Mouse (Mus musculus): ENCODE results near the gene Mical3. TPM values are rescaled to one million over a fixed set of nuclear protein-coding genes. Genes with fewer than 3 reads are reported as not detected.

Gene Mical3
- polyA plus RNA-seq, 1 experiment from 2014 or later = 27.4 TPM

DNA sequence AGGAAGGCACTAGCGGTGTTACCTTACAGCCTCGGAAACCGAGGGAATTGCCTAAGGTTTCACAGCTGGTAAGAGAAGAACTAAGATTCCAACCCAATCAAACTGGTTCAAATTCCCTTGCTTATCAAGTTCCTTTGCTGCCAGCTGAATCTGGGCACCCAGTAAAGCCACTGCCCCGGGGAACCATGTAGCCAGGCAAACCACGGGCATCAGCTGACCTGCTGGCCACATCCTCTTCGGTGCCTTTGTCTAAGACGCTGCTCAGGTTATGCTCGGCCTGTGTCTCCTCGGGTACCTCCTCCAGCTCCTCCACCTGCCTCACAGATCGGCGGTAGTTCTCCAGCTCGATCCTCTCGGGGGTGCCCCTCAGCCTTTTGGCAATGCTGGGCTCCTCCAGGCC, 148.5 kb downstream of the Mical3 start:
- Histone ChIP-seq H3K36me3 (ENCODE audit: control insufficient read depth, insufficient read depth, low read length) (no peaks in the 10 kb centered on the region), H3K27ac (ENCODE audit: low read depth, low read length) (no peak overlapping the region), H3K9me3 (ENCODE audit: control insufficient read depth, low read length) (no peaks in the 10 kb centered on the region), H3K4me3 (ENCODE audit: low read depth, low read length) (no peak overlapping the region), H3K4me2 (replicated peaks; ENCODE audit: low read depth, low read length) (no peak overlapping the region), H3K4me1 (replicated peaks; ENCODE audit: control insufficient read depth, insufficient read depth, low read length) (peaks cover 6% of the 10 kb centered on the region), H3K9ac (ENCODE audit: low read depth, low read length) (no peak overlapping the region), H3K27me3 (ENCODE audit: control insufficient read depth, insufficient read depth, low read length) (no peaks in the 10 kb centered on the region)
- 97% methylated on average over 13 of the region's 13 CpGs for WGBS
- no peak for DNase-seq (ENCODE audit: low spot score)
- no peak for ATAC-seq (ENCODE audit: low FRiP score)

DNA sequence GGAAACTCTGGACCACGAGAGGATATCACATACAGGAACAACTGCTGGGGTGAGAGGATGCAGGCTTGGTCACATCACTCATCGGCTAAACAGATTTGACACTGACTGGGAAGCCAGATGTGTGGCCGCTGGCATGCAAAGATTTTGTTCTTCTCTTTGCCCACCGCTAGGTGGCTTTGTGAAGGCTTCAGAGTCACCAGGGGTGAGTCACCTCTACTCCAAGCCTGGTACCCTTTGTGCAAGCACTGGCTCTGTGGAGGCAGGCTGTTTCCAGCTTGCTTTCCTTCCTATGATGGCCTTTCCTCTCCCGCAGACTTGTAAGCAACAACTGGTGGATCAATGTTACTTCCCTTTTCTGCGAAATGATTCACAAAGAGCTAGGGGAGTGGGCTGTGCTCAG, 149.3 kb downstream of the Mical3 start:
- peak; percentile 25 for DNase-seq (ENCODE audit: low spot score)
- ATAC-seq (ENCODE audit: low FRiP score) = no peak
- Histone ChIP-seq H3K27me3 (ENCODE audit: control insufficient read depth, insufficient read depth, low read length) (no peaks in the 10 kb centered on the region), H3K4me1 (replicated peaks; ENCODE audit: control insufficient read depth, insufficient read depth, low read length) (peaks cover 11% of the 10 kb centered on the region), H3K36me3 (ENCODE audit: control insufficient read depth, insufficient read depth, low read length) (no peaks in the 10 kb centered on the region), H3K9me3 (ENCODE audit: control insufficient read depth, low read length) (no peaks in the 10 kb centered on the region), H3K9ac (ENCODE audit: low read depth, low read length) (no peak overlapping the region), H3K4me2 (replicated peaks; ENCODE audit: low read depth, low read length) (no peak overlapping the region), H3K27ac (ENCODE audit: low read depth, low read length) (no peak overlapping the region), H3K4me3 (ENCODE audit: low read depth, low read length) (no peak overlapping the region)
- 65% methylated on average over 6 of the region's 6 CpGs for WGBS

DNA sequence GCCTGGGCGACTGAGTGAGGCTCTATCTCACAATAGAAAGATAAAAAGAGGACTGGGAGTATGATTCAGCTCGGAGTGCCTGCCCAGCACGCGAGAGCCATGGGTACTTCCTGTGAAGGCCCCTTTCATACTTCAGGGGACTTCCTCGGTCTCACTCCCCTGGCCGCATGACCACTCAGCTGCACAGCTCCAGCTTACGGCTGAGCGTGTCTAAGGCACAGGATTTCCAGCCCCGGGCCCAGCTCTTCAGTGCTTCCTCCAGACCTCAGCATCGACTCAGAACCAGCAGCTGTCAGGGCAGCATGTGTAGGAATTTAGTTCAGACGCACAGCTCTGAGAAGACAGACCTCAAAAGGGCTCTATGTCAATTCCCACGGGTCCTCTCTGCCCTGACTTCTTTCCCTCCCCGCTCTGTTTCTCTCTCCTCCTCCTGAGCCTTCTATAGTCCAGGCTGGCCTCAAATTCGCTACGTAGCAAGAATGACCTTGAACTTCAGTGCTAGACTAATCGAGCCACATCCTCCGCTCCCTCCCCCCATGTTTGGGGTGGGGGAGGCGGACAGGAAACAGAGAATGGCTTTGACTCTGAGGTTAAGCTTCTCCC, 152.7 kb downstream of the Mical3 start:
- peak; percentile 34 for DNase-seq (ENCODE audit: low spot score)
- Histone ChIP-seq H3K27ac (ENCODE audit: low read depth, low read length) (0 out of 2 replicates have a peak overlapping the region, but pooled peaks have one; percentile 2), H3K4me3 (ENCODE audit: low read depth, low read length) (no peak overlapping the region), H3K9me3 (ENCODE audit: control insufficient read depth, low read length) (no peaks in the 10 kb centered on the region), H3K27me3 (ENCODE audit: control insufficient read depth, insufficient read depth, low read length) (no peaks in the 10 kb centered on the region), H3K4me1 (replicated peaks; ENCODE audit: control insufficient read depth, insufficient read depth, low read length) (peaks cover 11% of the 10 kb centered on the region), H3K4me2 (replicated peaks; ENCODE audit: low read depth, low read length) (no peak overlapping the region), H3K36me3 (ENCODE audit: control insufficient read depth, insufficient read depth, low read length) (no peaks in the 10 kb centered on the region), H3K9ac (ENCODE audit: low read depth, low read length) (no peak overlapping the region)
- 55% methylated on average over 18 of the region's 18 CpGs for WGBS
- no peak for ATAC-seq (ENCODE audit: low FRiP score)

DNA sequence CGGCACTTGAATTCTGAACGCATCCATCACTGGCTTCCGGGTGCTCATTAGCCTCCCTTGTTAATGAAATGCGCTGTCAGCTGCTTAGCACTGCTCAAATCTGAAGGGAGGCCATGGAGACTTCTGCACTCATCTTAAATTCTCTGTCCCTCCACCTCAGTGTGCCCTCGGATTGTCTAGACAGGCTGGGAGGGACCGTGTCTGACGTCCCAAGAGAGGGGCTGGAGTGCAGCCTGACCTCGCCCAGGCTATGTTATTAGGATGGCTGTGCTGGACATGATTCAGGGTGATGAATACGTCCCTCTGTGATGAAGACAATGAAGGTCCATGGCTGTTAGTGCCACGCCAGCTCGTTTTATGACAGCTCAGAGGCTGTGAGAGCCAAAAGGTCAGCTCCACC, 153.8 kb downstream of the Mical3 start:
- ATAC-seq (ENCODE audit: low FRiP score) (peak; percentile 70), DNase-seq (ENCODE audit: low spot score) (peak; percentile 46)
- Histone ChIP-seq H3K27ac (ENCODE audit: low read depth, low read length) (peak overlapping the region; percentile 45; the same call in 1 of the 2 replicates), H3K9me3 (ENCODE audit: control insufficient read depth, low read length) (no peaks in the 10 kb centered on the region), H3K36me3 (ENCODE audit: control insufficient read depth, insufficient read depth, low read length) (no peaks in the 10 kb centered on the region), H3K4me3 (ENCODE audit: low read depth, low read length) (no peak overlapping the region), H3K9ac (ENCODE audit: low read depth, low read length) (no peak overlapping the region), H3K27me3 (ENCODE audit: control insufficient read depth, insufficient read depth, low read length) (no peaks in the 10 kb centered on the region), H3K4me2 (replicated peaks; ENCODE audit: low read depth, low read length) (no peak overlapping the region), H3K4me1 (replicated peaks; ENCODE audit: control insufficient read depth, insufficient read depth, low read length) (peaks cover 11% of the 10 kb centered on the region)
- 41% methylated on average over 11 of the region's 11 CpGs for WGBS

DNA sequence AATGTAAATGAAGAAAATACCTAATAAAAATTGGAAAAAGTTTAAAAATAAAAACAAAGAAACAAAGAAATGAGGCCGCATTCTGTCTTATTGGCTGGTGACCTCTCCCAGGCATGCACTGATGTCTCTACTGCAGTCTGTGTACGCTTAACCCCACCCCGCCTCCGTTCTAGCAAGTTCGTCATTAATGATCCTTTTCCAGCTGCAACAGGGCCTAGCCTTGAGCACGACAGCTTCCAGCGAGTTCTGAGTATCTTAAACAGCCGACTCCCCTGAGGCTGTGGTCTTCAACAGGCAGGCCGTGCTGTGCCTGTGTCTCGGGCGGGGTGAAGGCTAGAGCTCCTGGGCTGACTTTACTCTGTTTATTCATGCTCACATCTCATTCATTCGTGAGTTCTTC, 154.7 kb downstream of the Mical3 start:
- WGBS = 74% methylated on average over 12 of the region's 12 CpGs
- DNase-seq (ENCODE audit: low spot score) (no peak), ATAC-seq (ENCODE audit: low FRiP score) (no peak)
- Histone ChIP-seq H3K27me3 (ENCODE audit: control insufficient read depth, insufficient read depth, low read length) (no peaks in the 10 kb centered on the region), H3K27ac (ENCODE audit: low read depth, low read length) (no peak overlapping the region), H3K9me3 (ENCODE audit: control insufficient read depth, low read length) (no peaks in the 10 kb centered on the region), H3K4me3 (ENCODE audit: low read depth, low read length) (no peak overlapping the region), H3K9ac (ENCODE audit: low read depth, low read length) (no peak overlapping the region), H3K36me3 (ENCODE audit: control insufficient read depth, insufficient read depth, low read length) (no peaks in the 10 kb centered on the region), H3K4me2 (replicated peaks; ENCODE audit: low read depth, low read length) (no peak overlapping the region), H3K4me1 (replicated peaks; ENCODE audit: control insufficient read depth, insufficient read depth, low read length) (peaks cover 11% of the 10 kb centered on the region)

DNA sequence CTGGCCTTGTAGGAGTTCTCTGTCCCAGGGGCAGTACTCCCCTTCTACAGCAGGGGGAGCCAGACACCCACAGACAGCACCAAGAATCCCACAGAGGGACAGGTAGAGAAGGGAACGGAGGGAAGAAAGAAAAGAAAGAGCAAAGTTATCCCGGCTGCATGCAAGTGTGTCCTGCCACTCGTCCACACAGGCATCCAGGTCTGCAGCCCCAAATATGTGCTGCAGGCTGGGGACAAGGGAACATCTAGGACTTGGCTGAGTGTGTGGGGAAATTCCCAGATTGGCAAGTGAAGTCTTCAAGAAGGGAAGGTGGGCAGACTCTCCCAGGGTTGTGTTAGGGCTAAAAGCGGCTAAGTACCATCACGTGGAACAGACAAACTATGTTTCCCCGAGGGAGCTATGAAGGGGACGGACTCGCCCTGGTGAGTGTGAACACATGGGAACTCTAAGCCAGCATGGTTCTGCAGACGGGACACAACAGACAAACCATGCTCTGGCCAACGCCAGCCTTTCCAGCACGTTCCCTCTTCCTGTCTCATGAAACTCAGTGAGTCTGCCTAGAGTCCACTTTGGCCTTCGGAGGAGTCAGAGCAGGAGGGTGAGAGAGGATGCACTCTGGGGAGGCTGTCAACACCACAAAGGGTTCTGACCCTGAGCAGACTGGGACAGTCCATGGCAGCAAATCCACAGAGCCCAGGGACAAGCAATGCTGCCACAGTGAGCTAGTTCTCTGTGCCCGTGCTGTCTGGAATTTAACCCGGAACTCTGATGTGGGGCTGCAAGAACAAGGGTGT, 158.8 kb downstream of the Mical3 start:
- 63% methylated on average over 14 of the region's 14 CpGs for WGBS
- ATAC-seq (ENCODE audit: low FRiP score) (peak; percentile 77; the same call in 1 of the 2 replicates), DNase-seq (ENCODE audit: low spot score) (peak; percentile 85)
- Histone ChIP-seq H3K9me3 (ENCODE audit: control insufficient read depth, low read length) (no peaks in the 10 kb centered on the region), H3K36me3 (ENCODE audit: control insufficient read depth, insufficient read depth, low read length) (no peaks in the 10 kb centered on the region), H3K4me1 (replicated peaks; ENCODE audit: control insufficient read depth, insufficient read depth, low read length) (peaks cover 3% of the 10 kb centered on the region; the same call in 1 of the 2 replicates), H3K27ac (ENCODE audit: low read depth, low read length) (no peak overlapping the region), H3K9ac (ENCODE audit: low read depth, low read length) (no peak overlapping the region), H3K4me3 (ENCODE audit: low read depth, low read length) (no peak overlapping the region), H3K4me2 (replicated peaks; ENCODE audit: low read depth, low read length) (no peak overlapping the region), H3K27me3 (ENCODE audit: control insufficient read depth, insufficient read depth, low read length) (no peaks in the 10 kb centered on the region)

DNA sequence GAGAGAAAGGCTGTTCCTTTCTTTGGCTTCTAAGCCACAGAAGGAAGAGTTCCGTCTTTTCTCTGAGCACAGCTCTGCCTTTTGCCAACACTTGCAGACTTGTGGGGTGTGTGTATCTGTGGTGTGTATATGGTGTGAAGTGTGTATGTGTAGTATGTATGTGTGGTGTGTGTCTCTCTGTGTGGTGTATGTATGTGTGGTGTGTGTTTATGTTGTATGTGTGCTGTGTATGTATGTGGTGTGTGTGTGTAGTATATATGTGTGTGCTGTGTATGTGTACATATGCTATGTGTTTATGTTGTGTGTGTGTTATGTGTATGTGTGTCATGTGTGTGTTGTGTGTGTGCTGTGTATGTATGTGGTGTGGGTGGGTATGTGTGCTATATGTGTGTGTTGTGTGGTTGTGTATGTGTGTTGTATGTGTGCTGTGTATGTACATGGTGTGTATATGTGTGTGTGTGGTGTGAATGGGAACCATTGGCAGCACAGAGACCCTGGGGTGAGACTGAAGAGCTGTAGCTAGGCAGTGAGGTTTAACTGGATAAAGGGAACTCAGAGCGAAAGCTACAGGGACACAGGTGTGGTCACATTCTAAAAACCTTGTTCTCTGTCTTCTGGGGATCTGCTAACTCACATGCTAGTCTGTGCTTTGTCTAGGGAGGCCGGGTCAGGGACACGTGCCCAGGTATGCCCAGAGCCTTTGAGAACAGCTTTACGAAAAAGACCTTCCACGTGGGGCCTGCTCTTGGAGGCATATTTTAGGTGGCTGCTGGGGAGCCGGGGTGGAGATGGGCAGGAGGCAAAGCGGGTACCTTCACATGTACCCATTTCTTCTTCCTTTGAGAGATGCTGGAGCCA, 159.6 kb downstream of the Mical3 start:
- no peak for DNase-seq (ENCODE audit: low spot score)
- 71% methylated on average over 8 of the region's 8 CpGs for WGBS
- Histone ChIP-seq H3K27ac (ENCODE audit: low read depth, low read length) (no peak overlapping the region), H3K4me1 (replicated peaks; ENCODE audit: control insufficient read depth, insufficient read depth, low read length) (no peaks in the 10 kb centered on the region; the same call in 1 of the 2 replicates), H3K4me2 (replicated peaks; ENCODE audit: low read depth, low read length) (no peak overlapping the region), H3K9ac (ENCODE audit: low read depth, low read length) (no peak overlapping the region), H3K36me3 (ENCODE audit: control insufficient read depth, insufficient read depth, low read length) (no peaks in the 10 kb centered on the region), H3K27me3 (ENCODE audit: control insufficient read depth, insufficient read depth, low read length) (no peaks in the 10 kb centered on the region), H3K9me3 (ENCODE audit: control insufficient read depth, low read length) (no peaks in the 10 kb centered on the region), H3K4me3 (ENCODE audit: low read depth, low read length) (no peak overlapping the region)
- peak; percentile 22; the same call in 1 of the 2 replicates for ATAC-seq (ENCODE audit: low FRiP score)

DNA sequence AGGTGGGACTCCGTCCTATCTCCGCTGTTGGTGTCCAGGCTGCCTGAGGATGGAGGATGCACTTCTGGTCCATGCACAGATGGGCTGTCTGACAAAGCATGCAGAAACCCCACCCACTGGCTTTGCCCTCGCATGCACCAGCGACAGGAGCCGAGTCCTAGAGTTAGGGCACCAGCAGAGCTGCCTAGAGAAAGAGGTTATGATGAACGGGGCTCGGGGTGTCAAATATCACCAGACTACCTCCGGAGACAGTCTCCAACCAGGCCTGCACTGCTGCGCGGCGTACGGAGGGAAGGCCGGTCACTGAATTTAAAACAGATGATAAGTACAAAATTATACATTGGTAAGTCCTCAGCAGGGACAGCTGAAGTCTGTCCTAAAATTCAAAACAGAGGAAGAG, 165.0 kb downstream of the Mical3 start:
- no peak for ATAC-seq (ENCODE audit: low FRiP score)

More for the DNA sequence above, 165.0 kb downstream of the Mical3 start:
- no peaks in the 10 kb centered on the region for H3K36me3 ChIP-seq (ENCODE audit: control insufficient read depth, insufficient read depth, low read length)
- no peaks in the 10 kb centered on the region for H3K27me3 ChIP-seq (ENCODE audit: control insufficient read depth, insufficient read depth, low read length)
- no peaks in the 10 kb centered on the region for H3K9me3 ChIP-seq (ENCODE audit: control insufficient read depth, low read length)
- no peaks in the 10 kb centered on the region for H3K4me1 ChIP-seq (replicated peaks; ENCODE audit: control insufficient read depth, insufficient read depth, low read length)
- no peak overlapping the region for H3K4me2 ChIP-seq (replicated peaks; ENCODE audit: low read depth, low read length)
- no peak overlapping the region for H3K27ac ChIP-seq (ENCODE audit: low read depth, low read length)
- peak; percentile 10 for DNase-seq (ENCODE audit: low spot score)
- H3K4me3 ChIP-seq (ENCODE audit: low read depth, low read length) = no peak overlapping the region
- 58% methylated on average over 13 of the region's 13 CpGs for WGBS
- no peak overlapping the region for H3K9ac ChIP-seq (ENCODE audit: low read depth, low read length)

All from hindbrain, embryonic 11.5 days (tissue).